Mouse (Mus musculus) spleen, postnatal 14 days (tissue): ENCODE results near the gene Actb.

ENCODE experiments used
- DNase-seq, 2 experiments: peaks; one replicate each; pipeline ENCODE4 v3.0.0; 2021 to 2022; ENCODE audit warnings: low spot score in 2 of 2

Actb gene

GRCm38 (mm10) chr5:142906532-142907047 lies at the start of gene Actb:
Gene Actb, minus strand, starts transcription at chr5:142906754.
- peak; percentile 95 for DNase-seq

DNA sequence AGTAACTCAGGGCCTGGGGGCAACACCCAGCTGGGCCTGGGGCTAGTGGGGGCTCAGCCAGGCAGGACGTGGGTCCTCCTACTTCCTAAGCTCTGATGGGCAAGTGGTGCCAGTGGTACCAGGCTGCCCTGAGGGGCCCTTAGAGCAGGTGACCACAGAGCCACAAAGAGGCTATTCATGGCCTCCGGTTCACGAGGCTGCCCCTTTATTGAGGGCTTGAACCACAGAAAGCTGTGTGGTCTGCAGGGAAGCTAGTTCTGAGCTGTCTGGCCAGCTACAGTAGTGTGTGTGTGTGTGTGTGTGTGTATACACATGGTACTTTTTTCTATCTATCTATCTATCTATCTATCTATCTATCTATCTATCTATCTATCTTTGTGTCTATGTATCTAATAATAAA lies 47.1 kb upstream of the Actb start:
- DNase-seq, result no peak

DNA sequence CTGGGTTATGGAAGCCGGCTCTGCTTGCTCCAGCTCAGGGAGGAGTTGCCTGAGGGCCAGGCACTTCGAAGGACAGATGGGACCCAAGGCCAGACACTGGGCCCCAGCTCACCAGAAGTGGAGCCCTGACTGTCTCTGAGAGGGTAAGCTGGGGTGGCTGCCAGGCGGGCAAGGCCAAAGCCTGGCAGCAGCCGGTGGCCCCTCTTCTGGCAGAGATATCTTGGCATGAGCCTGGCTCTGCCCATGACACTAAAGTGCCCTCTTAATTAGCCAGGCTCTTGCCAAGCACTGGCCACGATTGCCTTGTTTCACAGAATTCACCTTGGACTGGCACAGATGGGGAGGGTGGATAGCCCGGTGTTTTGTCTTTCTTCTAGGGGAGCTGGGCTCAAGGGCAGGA lies 43.9 kb upstream of the Actb start:
- DNase-seq, result no peak

- DNase-seq, result no peak
Measured at GRCm38 (mm10) chr5:142949580-142949979, 43.0 kb upstream of the Actb start.

DNA sequence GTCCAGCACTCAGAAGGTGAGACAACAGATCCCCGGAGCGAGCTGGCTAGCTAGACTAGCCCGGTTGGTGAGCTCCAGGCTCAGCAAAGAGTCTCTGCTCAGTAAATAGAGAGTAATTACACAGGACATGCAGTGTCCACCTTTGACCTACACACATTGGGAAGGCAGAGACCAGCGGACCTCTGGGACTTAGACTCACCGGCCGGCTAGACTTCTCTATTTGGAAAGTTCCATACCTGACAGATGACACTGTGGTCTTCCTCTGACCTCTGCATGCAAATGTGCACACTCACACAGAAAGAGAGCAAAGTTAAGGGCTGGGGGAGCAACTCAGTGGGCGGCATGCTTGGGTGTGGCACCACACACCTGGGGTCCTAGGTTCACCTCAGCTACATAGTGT lies 40.9 kb upstream of the Actb start:
- no peak for DNase-seq

GRCm38 (mm10) chr5:142944979-142945682 lies 38.6 kb upstream of the Actb start:
- DNase-seq, result no peak

GRCm38 (mm10) chr5:142940393-142940792 lies 33.8 kb upstream of the Actb start:
- no peak for DNase-seq

DNA sequence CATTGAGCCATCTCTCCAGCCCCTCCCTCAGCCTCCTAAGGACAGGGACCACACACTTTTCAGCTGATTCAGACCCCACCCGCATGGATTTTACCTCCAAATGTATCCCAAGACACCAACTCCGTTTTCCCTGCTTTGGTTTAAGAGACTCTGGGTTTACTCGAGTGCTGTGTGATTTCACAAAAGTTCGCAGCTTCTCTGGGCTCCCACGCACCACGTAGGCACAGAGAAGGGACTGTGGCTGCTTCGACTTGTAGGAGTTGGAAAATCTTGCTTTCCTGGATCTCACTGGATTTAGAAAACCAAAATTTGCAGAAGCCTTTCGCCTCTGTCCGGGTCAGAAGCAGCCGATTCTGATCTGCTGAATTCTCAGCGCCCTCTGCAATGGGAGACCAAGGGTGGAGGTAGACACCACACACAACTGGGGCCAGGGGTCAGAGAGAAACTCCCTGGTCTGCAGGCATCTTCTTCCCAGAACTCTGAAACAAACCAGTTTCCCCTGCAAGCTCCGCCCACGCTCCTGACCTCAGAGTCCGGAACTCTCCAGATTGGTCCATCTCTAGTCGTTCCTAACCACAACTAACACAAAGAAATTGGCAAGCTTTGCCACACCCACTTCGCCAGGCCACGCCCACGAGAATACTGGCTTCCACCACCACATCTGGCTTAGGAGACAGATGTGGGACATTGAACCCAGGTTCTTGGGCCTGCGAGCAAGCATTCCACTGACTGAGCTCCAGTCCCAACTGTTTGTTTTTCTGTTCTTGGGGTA lies 31.6 kb upstream of the Actb start:
- no peak for DNase-seq

DNA sequence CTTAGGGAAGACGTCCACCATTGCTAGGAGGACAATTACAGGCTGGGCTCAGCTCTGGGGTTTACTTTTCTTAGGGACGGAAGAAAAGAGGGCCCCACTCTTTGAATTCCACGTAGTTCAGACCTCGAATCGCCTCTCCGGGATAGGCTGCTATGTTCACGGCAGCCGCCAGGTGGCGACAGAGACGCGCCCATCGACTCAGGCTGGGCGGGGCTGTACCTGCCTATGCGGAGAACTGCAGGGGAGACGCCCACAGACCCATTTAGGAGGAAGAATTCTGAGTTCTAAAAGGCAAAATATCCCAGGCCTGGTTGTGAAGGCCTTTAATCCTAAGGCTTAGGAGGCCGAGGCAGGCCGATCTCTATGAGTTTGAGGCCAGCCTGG lies 29.8 kb upstream of the Actb start:
- DNase-seq, result peak; percentile 75 to 86

- DNase-seq, result peak in 1 of 2 experiments; percentile 69
Measured at GRCm38 (mm10) chr5:142935642-142936335, 29.2 kb upstream of the Actb start.

DNA sequence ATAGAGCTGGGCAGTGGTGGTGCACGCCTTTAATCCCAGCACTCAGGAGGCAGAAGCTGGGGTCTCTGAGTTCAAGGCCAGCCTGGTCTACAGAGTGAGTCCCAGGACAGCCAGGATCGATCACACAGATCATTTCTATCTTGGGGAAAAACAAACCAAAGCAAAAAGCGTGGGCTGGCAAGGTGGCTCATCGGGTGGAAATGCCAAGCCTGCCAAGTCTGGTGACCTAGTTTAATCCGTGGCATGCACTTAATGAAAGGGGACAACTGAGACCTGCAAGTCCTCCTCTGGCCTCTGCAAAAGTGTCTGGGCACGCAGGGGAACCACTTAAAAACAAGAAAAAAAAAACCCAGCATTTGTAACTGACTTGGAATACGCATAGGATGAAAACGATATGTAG lies 26.2 kb upstream of the Actb start:
- no peak for DNase-seq

- DNase-seq, result peak; percentile 54 to 79
Measured at GRCm38 (mm10) chr5:142932084-142932685, 25.6 kb upstream of the Actb start.

GRCm38 (mm10) chr5:142931241-142931745 lies 24.7 kb upstream of the Actb start:
- no peak for DNase-seq

DNA sequence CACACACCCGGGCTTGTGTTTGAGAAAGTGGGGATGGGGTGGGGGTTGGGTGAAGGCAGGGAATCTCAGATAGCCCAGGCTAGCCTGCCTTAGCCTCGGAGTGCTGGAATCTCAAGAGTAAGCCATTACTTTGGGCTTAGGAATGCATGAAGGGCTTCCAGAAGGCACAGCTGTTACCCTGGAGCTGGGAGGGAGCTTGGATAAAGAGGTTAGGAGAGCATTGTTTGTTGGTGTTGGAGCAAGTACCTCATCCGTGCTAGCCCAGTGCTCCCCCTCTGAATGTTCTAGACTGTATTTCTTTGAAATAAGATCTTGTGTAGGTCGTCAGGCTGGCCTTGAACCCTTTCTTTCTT lies 22.8 kb upstream of the Actb start:
- no peak for DNase-seq

DNA sequence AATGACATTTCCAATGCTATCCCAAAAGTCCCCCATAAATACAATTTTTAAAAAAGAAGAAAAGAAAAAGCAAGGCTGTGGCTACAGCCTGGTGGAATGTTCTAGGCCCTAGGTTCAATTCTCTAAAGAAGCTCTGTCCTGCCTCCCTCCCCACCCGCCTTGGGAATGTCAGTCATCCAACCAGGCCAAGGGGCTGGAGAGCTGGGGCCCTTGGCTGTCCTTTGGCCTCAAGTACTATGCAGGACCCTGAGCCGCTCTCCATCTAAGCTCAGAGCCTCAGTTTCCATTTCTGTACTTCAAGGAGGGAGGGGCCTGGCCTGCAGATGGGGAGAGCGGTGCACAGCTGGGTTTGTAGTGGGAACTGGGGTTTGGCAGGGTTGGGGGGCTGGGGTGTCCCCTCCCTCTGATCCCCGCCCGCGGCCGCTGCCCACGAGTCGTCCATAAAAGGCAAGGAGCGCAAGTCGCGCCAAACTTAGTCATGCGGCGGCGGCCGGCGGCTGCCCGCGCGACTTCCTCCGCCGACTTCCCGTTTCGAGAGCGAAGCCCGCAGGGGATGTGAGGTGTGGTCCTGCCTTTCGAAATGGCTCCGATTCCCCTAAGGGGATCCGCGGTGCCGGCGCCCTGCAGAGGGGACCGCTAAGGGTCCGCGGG lies 22.3 kb upstream of the Actb start:
- peak; percentile 70 to 80 for DNase-seq

DNA sequence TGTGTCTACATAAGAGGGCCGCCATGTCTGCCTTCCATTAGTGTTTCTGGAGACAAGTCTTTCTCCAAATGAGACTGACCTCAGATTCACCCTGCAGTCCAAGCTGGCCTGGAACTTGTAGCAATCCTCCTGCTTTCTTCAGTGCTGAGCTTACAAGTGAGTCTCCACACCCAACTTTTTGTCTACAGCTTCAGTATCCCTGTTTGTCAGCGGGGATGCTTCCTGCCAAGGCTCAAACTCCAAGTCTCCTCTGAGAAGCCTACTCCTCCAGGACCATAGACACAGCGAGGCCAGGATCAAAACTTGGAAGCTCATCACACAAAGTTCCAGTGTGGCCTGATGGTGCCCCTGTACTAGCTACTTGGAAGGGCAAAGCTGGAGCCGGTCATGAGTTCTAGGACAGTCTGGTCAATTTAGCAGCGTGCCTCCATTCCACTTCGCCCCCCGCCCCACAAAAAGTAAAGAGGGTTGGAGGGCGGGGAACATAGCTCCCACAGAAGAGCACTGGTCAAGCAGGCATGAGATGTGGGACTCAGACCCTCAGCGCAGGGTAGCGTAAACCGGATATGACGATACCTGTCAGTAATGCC lies 20.9 kb upstream of the Actb start:
- DNase-seq, result no peak

GRCm38 (mm10) chr5:142926940-142927228 lies 20.3 kb upstream of the Actb start:
- no peak for DNase-seq

GRCm38 (mm10) chr5:142926204-142926939 lies 19.8 kb upstream of the Actb start:
- DNase-seq, result no peak

DNA sequence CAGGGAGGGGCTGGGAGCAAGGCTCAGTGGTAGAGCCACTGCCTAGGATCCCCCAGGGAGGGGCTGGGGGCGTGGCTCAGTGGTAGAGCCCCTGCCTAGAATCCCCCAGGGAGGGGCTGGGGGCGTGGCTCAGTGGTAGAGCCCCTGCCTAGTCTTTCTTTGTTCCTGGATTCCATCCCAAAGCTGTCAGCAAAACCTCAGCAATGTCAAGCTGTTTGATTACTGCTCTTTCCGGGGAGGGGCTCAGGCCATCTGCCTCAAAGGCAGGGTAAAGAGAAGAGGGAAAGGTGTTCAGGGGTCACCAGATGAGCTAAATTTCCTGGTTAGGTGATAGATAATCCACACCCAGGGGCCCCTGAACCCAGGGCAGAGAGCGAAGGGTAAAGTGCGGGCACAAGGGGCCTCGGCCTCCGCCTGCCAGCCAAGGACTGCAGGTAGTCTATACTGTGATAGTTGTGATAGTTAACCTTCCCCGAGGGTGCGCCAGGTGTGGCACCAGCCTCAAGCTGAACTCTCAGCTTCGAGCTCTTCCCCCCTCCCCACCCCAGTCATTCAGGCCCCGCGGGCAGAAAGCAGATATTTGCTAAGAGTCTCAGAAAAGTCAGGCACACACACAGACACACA lies 17.9 kb upstream of the Actb start:
- DNase-seq, result no peak

- DNase-seq, result no peak
Measured at GRCm38 (mm10) chr5:142923781-142924180, 17.2 kb upstream of the Actb start.
